Mouse (Mus musculus): ENCODE data around the gene Ocln. TPM values are rescaled to one million over a fixed set of nuclear protein-coding genes. Genes with fewer than 3 reads are reported as not detected.

Gene Ocln
- polyA plus RNA-seq, 1 experiment from 2014 or later, result 2.8 TPM

- ATAC-seq, result no peak
- 86% methylated on average over 2 of the region's 2 CpGs for WGBS
- Histone ChIP-seq H3K4me3 (no peak overlapping the region), H3K4me2 (no peak overlapping the region), H3K27me3 (no peaks in the 10 kb centered on the region), H3K27ac (no peak overlapping the region), H3K4me1 (no peaks in the 10 kb centered on the region), H3K9me3 (replicated peaks) (no peaks in the 10 kb centered on the region), H3K9ac (no peak overlapping the region), H3K36me3 (ENCODE audit: poor library complexity, severe bottlenecking) (no peaks in the 10 kb centered on the region)
These were observed 23.4 kb upstream of the Ocln start for GRCm38 (mm10) chr13:100575950-100576349.

GRCm38 (mm10) chr13:100570713-100571112 lies 18.2 kb upstream of the Ocln start:
- Histone ChIP-seq H3K4me2 (no peak overlapping the region), H3K27ac (no peak overlapping the region), H3K4me1 (no peaks in the 10 kb centered on the region), H3K4me3 (no peak overlapping the region), H3K36me3 (ENCODE audit: poor library complexity, severe bottlenecking) (no peaks in the 10 kb centered on the region), H3K27me3 (no peaks in the 10 kb centered on the region), H3K9ac (no peak overlapping the region), H3K9me3 (replicated peaks) (no peaks in the 10 kb centered on the region)
- WGBS, result 81% methylated on average over 2 of the region's 2 CpGs
- ATAC-seq, result no peak

GRCm38 (mm10) chr13:100568359-100568758 lies 15.8 kb upstream of the Ocln start:
- Histone ChIP-seq H3K4me2 (no peak overlapping the region), H3K9me3 (replicated peaks) (no peaks in the 10 kb centered on the region), H3K4me3 (no peak overlapping the region), H3K4me1 (no peaks in the 10 kb centered on the region), H3K27ac (no peak overlapping the region), H3K36me3 (ENCODE audit: poor library complexity, severe bottlenecking) (no peaks in the 10 kb centered on the region), H3K9ac (no peak overlapping the region), H3K27me3 (no peaks in the 10 kb centered on the region)
- WGBS, result 100% methylated on average over 1 of the region's 1 CpGs
- no peak for ATAC-seq

GRCm38 (mm10) chr13:100559449-100559848 lies 6.9 kb upstream of the Ocln start:
- Histone ChIP-seq H3K36me3 (ENCODE audit: poor library complexity, severe bottlenecking) (no peaks in the 10 kb centered on the region), H3K9ac (no peak overlapping the region), H3K4me1 (no peaks in the 10 kb centered on the region), H3K9me3 (replicated peaks) (no peaks in the 10 kb centered on the region), H3K4me3 (no peak overlapping the region), H3K27me3 (peaks cover 9% of the 10 kb centered on the region), H3K4me2 (no peak overlapping the region), H3K27ac (no peak overlapping the region)
- 77% methylated on average over 9 of the region's 9 CpGs for WGBS
- no peak for ATAC-seq

- Histone ChIP-seq H3K27me3 (peaks cover 33% of the 10 kb centered on the region), H3K9ac (no peak overlapping the region), H3K36me3 (ENCODE audit: poor library complexity, severe bottlenecking) (no peaks in the 10 kb centered on the region), H3K4me3 (no peak overlapping the region), H3K4me1 (peaks cover 11% of the 10 kb centered on the region), H3K4me2 (no peak overlapping the region), H3K9me3 (replicated peaks) (no peaks in the 10 kb centered on the region), H3K27ac (no peak overlapping the region)
- 65% methylated on average over 4 of the region's 4 CpGs for WGBS
- no peak for ATAC-seq
These were observed 4.5 kb upstream of the Ocln start for GRCm38 (mm10) chr13:100557011-100557410.

GRCm38 (mm10) chr13:100553042-100553437 lies 522 bp upstream of the Ocln start:
- 4% methylated on average over 12 of the region's 12 CpGs for WGBS
- peak overlapping the region; percentile 59 for H3K4me3 ChIP-seq
- H3K4me1 ChIP-seq, result peaks cover 19% of the 10 kb centered on the region
- ATAC-seq, result no peak
- no peaks in the 10 kb centered on the region for H3K9me3 ChIP-seq (replicated peaks)
- H3K9ac ChIP-seq, result peak overlapping the region; percentile 62; the same call in 1 of the 2 replicates
- H3K27me3 ChIP-seq, result peaks cover 60% of the 10 kb centered on the region
- H3K36me3 ChIP-seq (ENCODE audit: poor library complexity, severe bottlenecking), result no peaks in the 10 kb centered on the region
- no peak overlapping the region for H3K27ac ChIP-seq
- peak overlapping the region; percentile 99 for H3K4me2 ChIP-seq

GRCm38 (mm10) chr13:100552009-100552368 lies 529 bp downstream of the Ocln start:
- WGBS, result 1% methylated on average over 34 of the region's 35 CpGs
- ATAC-seq, result peak; percentile 43; the same call in 1 of the 2 replicates
- Histone ChIP-seq H3K4me3 (peak overlapping the region; percentile 59), H3K4me1 (peaks cover 19% of the 10 kb centered on the region), H3K27me3 (peaks cover 60% of the 10 kb centered on the region), H3K36me3 (ENCODE audit: poor library complexity, severe bottlenecking) (no peaks in the 10 kb centered on the region), H3K9me3 (replicated peaks) (no peaks in the 10 kb centered on the region), H3K27ac (no peak overlapping the region), H3K4me2 (peak overlapping the region; percentile 99), H3K9ac (peak overlapping the region; percentile 62)

GRCm38 (mm10) chr13:100551371-100552008 lies 1.0 kb downstream of the Ocln start:
- 1% methylated on average over 41 of the region's 41 CpGs for WGBS
- 0 out of 2 replicates have a peak, but pooled peaks have one; percentile 19 for ATAC-seq
- H3K4me2 ChIP-seq, result peak overlapping the region; percentile 99
- H3K27ac ChIP-seq, result no peak overlapping the region
- no peaks in the 10 kb centered on the region for H3K9me3 ChIP-seq (replicated peaks)
- H3K27me3 ChIP-seq, result peaks cover 60% of the 10 kb centered on the region
- H3K4me1 ChIP-seq, result peaks cover 19% of the 10 kb centered on the region
- peak overlapping the region; percentile 62 for H3K9ac ChIP-seq
- peak overlapping the region; percentile 59 for H3K4me3 ChIP-seq
- no peaks in the 10 kb centered on the region for H3K36me3 ChIP-seq (ENCODE audit: poor library complexity, severe bottlenecking)

- 83% methylated on average over 5 of the region's 5 CpGs for WGBS
- Histone ChIP-seq H3K9me3 (replicated peaks) (no peaks in the 10 kb centered on the region), H3K4me3 (no peak overlapping the region), H3K4me1 (peaks cover 11% of the 10 kb centered on the region), H3K36me3 (ENCODE audit: poor library complexity, severe bottlenecking) (no peaks in the 10 kb centered on the region), H3K27ac (no peak overlapping the region), H3K4me2 (no peak overlapping the region), H3K9ac (no peak overlapping the region), H3K27me3 (peaks cover 30% of the 10 kb centered on the region)
- ATAC-seq, result no peak
These were observed 5.2 kb downstream of the Ocln start for GRCm38 (mm10) chr13:100547269-100547668.

- Histone ChIP-seq H3K36me3 (ENCODE audit: poor library complexity, severe bottlenecking) (no peaks in the 10 kb centered on the region), H3K4me2 (no peak overlapping the region), H3K4me1 (no peaks in the 10 kb centered on the region), H3K27me3 (peaks cover 12% of the 10 kb centered on the region), H3K9ac (no peak overlapping the region), H3K27ac (no peak overlapping the region), H3K9me3 (replicated peaks) (no peaks in the 10 kb centered on the region), H3K4me3 (no peak overlapping the region)
- WGBS, result 79% methylated on average over 3 of the region's 3 CpGs
- 0 out of 2 replicates have a peak, but pooled peaks have one; percentile 58 for ATAC-seq
These were observed 7.0 kb downstream of the Ocln start for GRCm38 (mm10) chr13:100545510-100545909.

GRCm38 (mm10) chr13:100544220-100544662 lies 8.3 kb downstream of the Ocln start:
- Histone ChIP-seq H3K27ac (no peak overlapping the region), H3K36me3 (ENCODE audit: poor library complexity, severe bottlenecking) (no peaks in the 10 kb centered on the region)
- 71% methylated on average over 4 of the region's 4 CpGs for whole genome bisulfite sequencing

GRCm38 (mm10) chr13:100543011-100543767 lies 9.3 kb downstream of the Ocln start:
- Histone ChIP-seq H3K9me3 (replicated peaks) (no peaks in the 10 kb centered on the region), H3K27me3 (no peaks in the 10 kb centered on the region), H3K36me3 (ENCODE audit: poor library complexity, severe bottlenecking) (no peaks in the 10 kb centered on the region), H3K27ac (no peak overlapping the region), H3K4me3 (no peak overlapping the region), H3K4me1 (no peaks in the 10 kb centered on the region), H3K4me2 (no peak overlapping the region), H3K9ac (no peak overlapping the region)
- 83% methylated on average over 10 of the region's 10 CpGs for WGBS
- ATAC-seq, result no peak

More at GRCm38 (mm10) chr13:100544220-100544662, 8.3 kb downstream of the Ocln start:
- Histone ChIP-seq H3K4me3 (no peak overlapping the region), H3K27me3 (no peaks in the 10 kb centered on the region), H3K4me1 (no peaks in the 10 kb centered on the region), H3K4me2 (no peak overlapping the region), H3K9me3 (replicated peaks) (no peaks in the 10 kb centered on the region), H3K9ac (no peak overlapping the region)
- no peak for ATAC-seq

Data from forebrain, embryonic 13.5 days (tissue).